Mouse (Mus musculus): ENCODE data around the gene 4930480E11Rik. TPM values are rescaled to one million over a fixed set of nuclear protein-coding genes. Genes with fewer than 3 reads are reported as not detected.
"Not testable (repeated sequence)": the region's sequence is repeated elsewhere in the genome, so short reads cannot be mapped to it uniquely, and the experiment has no call there.

4930480E11Rik gene
- not detected for total RNA-seq (2021)
- long read RNA-seq, experiment 1: 0 reads
- long read RNA-seq, experiment 2: 0 reads

DNA sequence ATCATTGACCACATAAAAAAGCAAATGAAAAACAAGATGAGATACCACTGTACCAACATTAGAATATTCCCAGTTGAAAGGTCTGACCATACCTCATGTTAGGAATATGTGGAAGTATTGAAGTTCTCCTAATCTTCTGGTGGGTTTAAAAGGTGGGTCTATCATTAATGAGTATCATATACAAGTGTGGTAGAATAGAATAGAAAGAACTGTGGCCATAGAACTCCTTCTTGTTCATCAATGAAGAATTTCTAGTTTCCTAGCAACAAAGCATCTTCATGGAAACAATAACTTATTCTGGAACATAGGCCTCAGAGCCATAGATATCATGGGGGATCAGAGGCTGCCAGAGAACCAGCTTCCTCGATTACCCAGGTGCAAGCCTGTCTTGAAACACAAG is at the start of gene 4930480E11Rik:
4930480E11Rik (plus strand) TSS at position 301 of the 400 bp plus-strand sequence.
- DNase-seq (ENCODE audit: low spot score in 2 of 2): no peak

DNA sequence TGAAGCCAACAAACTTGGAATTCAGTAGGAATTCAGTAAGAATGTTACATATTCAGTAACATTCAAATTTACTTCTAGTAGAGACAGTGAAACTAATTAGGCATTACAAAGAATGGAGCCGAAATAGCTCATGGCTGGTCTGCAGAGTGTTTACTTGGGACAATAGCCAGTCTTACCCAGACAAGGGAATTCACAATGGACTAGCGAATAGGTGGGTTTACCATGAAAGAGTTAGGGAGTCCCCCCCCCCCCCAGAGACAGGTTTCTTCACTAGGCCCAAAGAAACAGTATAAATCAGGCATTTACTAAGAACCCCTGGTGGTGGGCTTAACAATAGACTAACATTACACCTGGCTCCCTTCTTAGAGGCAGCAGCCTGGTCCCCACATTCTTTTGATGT is 33.9 kb downstream of the 4930480E11Rik start:
- DNase-seq (ENCODE audit: low spot score in 2 of 2): not testable (repeated sequence)

Other genes starting within 250 kb of the 4930480E11Rik start
- not detected for gene Gm5938, start 244.2 kb upstream of the 4930480E11Rik start, total RNA-seq (2021)
- gene Obp1b, start 182.9 kb upstream of the 4930480E11Rik start, total RNA-seq (2021): not detected
- not detected for gene Gm14743, start 123.7 kb upstream of the 4930480E11Rik start, total RNA-seq (2021)
- gene Prrg1, start 214.3 kb downstream of the 4930480E11Rik start, total RNA-seq (2021): 1 to 10 TPM; 3.9 to 4.0 TPM